Mouse (Mus musculus): ENCODE data around the gene Ccnd3.

DNA sequence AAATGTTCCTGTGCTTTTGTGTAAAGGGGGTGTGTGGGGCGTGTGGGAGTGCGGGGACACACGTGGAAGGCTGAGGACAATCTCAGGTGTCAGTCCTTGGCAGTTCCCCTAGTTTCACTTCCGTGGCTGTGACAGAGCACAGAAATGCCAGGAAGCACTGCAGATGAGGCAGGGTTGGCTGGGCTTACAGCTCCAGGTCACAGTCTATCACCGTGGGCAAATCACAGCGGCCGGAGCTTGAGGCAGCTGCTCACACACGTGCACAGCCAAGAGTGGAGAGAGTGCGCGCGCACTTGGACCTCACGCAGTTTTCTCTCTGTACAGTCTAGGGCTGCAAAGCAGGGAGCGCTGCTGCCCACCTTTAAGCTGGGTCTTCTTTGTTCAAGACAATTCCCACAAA lies 46.5 kb upstream of the Ccnd3 start:
- TF ChIP-seq CTCF (IDR thresholded peaks at IDR 0.05; ENCODE audit: borderline replicate concordance, control insufficient read depth, extremely low read depth, insufficient read depth, low read length, poor library complexity) (no peak), POLR2A (IDR thresholded peaks at IDR 0.05; ENCODE audit: control insufficient read depth, extremely low read depth, insufficient read depth, low read length, poor library complexity) (no peak)

Measured in thymus, adult 2 months (tissue).